Mouse (Mus musculus) E14TG2a.4 (cell line): ENCODE data around the gene Fcgr1.
"Not testable (repeated sequence)": the region's sequence is repeated elsewhere in the genome, so short reads cannot be mapped to it uniquely, and the experiment has no call there.

ENCODE experiments used
- H3K27me3 ChIP-seq: 2 replicates; pipeline ENCODE4 v1.6.1; 2014; ENCODE audit warnings: low read length, control low read depth; ENCODE audit not compliant: insufficient read depth
- H3K36me3 ChIP-seq: 2 replicates; pipeline ENCODE4 v1.6.1; 2014; ENCODE audit warnings: low read length, control low read depth; ENCODE audit not compliant: insufficient read depth
- H3K4me1 ChIP-seq: replicated peaks from 2 replicates; pipeline ENCODE4 v1.6.1; 2014; ENCODE audit warnings: low read depth, low read length, control low read depth
- H3K4me3 ChIP-seq: replicated peaks from 2 replicates; pipeline ENCODE4 v1.5.1; 2014; ENCODE audit warnings: mild to moderate bottlenecking, low read length
- H3K9me3 ChIP-seq: 2 replicates; pipeline ENCODE4 v1.6.1; 2014; ENCODE audit warnings: low read length, control low read depth
- CTCF ChIP-seq: conservative IDR thresholded peaks from 2 replicates; pipeline ENCODE4 v1.5.1; 2014; ENCODE audit warnings: low read length
- NANOG ChIP-seq: IDR thresholded peaks from 2 replicates; pipeline ENCODE4 v1.6.1; 2014; ENCODE audit warnings: borderline replicate concordance, low read length, mixed read lengths
- POU5F1 ChIP-seq: IDR thresholded peaks from 2 replicates; pipeline ENCODE4 v1.6.1; 2014; ENCODE audit warnings: low read length, borderline replicate concordance

Fcgr1 gene

DNA sequence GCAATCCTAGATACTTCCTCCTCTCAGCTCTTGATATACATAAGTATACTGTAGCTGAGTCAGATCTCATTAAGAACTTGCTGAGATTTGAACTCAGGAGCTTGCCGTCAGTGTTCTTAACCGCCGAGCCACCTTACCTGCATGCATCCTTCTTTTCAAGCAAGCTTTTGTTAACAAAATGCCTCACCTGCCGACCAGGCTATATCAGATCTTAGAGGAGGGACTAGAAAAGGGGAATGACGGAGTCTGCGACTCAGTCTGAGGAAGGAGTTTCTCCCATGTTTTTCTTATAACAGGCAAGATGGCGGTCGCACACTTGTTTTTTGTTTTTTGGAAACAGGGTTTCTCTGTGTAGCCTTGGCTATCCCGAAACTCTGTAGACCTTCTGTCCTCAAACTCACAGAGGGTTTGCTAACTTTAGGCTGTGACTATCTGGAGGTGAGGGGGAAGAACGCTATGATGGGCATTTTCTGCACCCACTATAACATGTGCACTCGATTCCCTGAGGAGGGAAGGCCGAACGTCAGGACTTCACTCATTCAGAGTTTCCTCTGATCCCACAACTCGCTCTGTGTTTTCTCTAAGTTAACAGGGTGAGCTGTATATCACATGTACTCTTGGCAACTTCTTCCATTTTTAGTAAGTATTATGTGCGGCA is 35.1 kb upstream of the Fcgr1 start:
- Histone ChIP-seq H3K36me3 (no peaks in the 10 kb centered on the region), H3K4me1 (peaks cover 57% of the 10 kb centered on the region), H3K4me3 (peak overlapping the region; percentile 57), H3K27me3 (peaks cover 10% of the 10 kb centered on the region), H3K9me3 (peaks cover 14% of the 10 kb centered on the region; the same call in 1 of the 2 replicates)
- TF ChIP-seq NANOG (no peak), CTCF (peak; percentile 5; the same call in 1 of the 2 replicates)

DNA sequence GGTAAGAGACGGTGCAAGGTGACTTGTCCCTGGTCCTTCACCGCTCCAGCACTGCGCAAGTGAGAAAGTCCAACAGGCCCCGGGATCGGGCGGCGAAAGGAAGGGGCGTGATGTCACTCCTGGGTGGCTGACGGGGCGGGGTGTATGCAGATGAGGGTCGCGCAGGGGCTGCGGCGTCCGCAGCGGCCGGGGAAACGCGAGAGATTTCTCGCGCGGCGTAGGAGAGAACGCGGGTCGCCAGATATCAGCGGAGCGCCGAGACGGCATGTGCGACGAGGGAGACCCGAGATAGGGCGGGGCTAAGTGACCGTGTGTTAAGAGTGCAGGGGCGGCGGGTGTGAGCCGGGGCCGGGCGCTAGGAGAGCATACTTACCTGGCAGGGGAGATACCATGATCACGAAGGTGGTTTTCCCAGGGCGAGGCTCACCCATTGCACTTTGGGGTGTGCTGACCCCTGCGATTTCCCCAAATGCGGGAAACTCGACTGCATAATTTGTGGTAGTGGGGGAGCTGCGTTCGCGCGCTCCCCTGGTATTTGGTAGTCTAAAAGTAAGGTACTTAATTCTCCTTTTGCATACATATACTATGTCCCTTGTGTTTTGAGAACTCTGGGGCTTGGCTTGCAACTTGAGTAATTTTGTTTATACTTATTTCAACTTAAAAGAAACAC is 34.4 kb upstream of the Fcgr1 start:
- H3K36me3 ChIP-seq, H3K27me3 ChIP-seq: not testable (repeated sequence)
- Histone ChIP-seq H3K4me1 (peaks cover 50% of the 10 kb centered on the region), H3K4me3 (peak overlapping the region; percentile 75), H3K9me3 (peaks cover 14% of the 10 kb centered on the region; the same call in 1 of the 2 replicates)
- TF ChIP-seq POU5F1 = peak; percentile 79; the same call in 1 of the 2 replicates

DNA sequence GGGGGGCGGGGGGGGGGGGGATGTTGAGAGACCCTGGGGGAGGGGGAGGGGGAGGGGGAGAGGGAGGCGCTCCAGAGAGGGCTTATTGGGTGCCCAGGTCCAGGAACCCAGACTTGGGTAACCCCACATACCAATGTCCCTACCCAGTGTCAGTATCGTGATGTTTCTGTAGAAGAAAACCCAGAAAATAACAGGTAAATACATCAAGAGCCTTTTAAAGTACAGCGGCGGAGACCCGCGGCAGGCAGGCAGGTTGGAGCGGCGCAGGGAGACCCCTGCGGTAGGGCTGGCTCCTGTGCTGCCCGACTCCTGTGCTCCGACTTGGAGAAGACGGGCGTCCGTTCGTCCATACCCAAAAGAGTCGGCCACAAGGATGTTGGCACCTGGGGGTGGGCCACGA is 33.9 kb upstream of the Fcgr1 start:
- H3K4me3 ChIP-seq = peak overlapping the region; percentile 75
- peaks cover 46% of the 10 kb centered on the region for H3K4me1 ChIP-seq
- TF ChIP-seq CTCF (no peak), NANOG (no peak), POU5F1 (no peak)
- peaks cover 14% of the 10 kb centered on the region; the same call in 1 of the 2 replicates for H3K9me3 ChIP-seq
- H3K27me3 ChIP-seq = no peaks in the 10 kb centered on the region
- H3K36me3 ChIP-seq = no peaks in the 10 kb centered on the region

DNA sequence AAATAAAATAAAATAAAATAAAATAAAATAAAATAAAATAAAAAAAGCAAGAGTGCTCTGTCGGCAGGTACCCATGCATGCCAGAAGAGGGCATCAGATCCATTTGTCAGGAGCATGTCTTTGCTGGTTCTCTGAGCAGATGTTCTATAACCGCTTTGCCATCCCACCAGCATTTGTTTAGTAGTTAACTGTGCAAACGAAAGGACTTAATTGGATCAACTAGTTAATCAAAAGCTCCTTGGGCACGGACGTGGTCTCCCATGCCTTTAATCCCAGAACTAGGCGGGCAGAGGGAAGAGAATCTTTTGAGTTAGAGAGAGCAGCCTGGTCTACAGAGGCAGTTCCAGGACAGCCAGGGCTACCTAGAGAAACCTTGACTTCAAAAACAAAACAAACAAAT is 33.4 kb upstream of the Fcgr1 start:
- TF ChIP-seq NANOG = no peak
- TF ChIP-seq POU5F1 = no peak
- peak; percentile 90 for TF ChIP-seq CTCF
- peak overlapping the region; percentile 75 for H3K4me3 ChIP-seq
- H3K9me3 ChIP-seq = peaks cover 14% of the 10 kb centered on the region; the same call in 1 of the 2 replicates
- no peaks in the 10 kb centered on the region for H3K36me3 ChIP-seq
- peaks cover 46% of the 10 kb centered on the region for H3K4me1 ChIP-seq
- no peaks in the 10 kb centered on the region for H3K27me3 ChIP-seq

DNA sequence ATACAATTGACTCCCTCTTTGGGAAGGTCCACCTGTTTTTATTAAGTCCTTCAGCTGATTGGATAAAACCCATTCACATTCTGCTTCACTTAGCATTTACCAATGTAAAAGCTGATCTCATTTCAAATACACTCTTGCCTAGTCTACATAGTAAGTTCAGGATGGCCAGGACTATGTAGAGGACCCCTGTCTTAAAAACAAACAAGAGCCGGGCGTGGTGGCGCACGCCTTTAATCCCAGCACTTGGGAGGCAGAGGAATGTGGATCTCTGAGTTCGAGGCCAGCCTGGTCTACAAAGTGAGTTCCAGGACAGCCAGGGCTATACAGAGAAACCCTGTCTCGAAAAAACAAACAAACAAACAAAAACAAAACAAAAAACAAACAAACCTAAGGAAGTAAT is 30.0 kb upstream of the Fcgr1 start:
- not testable (repeated sequence) for H3K36me3 ChIP-seq, H3K4me3 ChIP-seq, H3K27me3 ChIP-seq
- Histone ChIP-seq H3K4me1 (peaks cover 22% of the 10 kb centered on the region), H3K9me3 (peaks cover 23% of the 10 kb centered on the region)

DNA sequence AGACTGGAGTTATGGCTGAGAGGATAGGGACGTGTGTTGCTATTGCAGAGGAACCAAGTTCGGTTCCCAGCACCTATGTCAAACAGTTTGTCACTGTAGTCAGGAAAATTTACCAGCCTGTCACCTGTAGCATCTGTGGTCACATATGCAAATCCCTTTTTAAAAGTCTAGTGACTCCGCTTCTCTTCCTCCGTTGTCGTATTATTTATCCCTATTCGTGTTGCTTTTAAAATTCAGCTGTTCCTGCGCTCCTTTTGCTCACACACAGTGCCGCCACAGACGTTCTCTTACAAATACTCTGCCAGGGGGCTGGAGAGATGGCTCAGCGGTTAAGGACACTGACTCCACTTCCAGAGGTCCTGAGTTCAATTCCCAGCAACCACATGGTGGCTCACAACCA is 28.8 kb upstream of the Fcgr1 start:
- Histone ChIP-seq H3K27me3 (no peaks in the 10 kb centered on the region), H3K4me3 (no peak overlapping the region), H3K36me3 (no peaks in the 10 kb centered on the region), H3K4me1 (peaks cover 20% of the 10 kb centered on the region), H3K9me3 (peaks cover 35% of the 10 kb centered on the region)
- TF ChIP-seq NANOG (no peak), CTCF (no peak), POU5F1 (no peak)

DNA sequence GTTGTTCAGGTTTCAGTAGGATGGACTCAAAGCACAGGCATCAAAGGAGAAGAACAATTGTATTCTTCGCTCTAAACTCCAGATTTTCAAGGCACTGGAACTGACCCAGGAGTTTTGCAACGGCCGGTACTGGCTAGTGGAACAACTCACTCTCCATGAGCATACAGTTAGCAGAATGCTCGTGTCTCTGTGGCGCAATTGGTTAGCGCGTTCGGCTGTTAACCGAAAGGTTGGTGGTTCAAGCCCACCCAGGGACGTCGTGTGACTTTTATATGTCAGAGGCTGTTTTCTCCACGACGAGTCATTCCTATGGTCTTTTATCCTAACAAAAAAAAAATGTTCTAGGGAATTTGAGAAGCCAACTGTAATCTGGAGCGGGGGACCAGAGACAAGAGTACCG is 28.1 kb upstream of the Fcgr1 start:
- TF ChIP-seq NANOG (no peak), POU5F1 (no peak), CTCF (no peak)
- Histone ChIP-seq H3K4me3 (no peak overlapping the region), H3K9me3 (peaks cover 42% of the 10 kb centered on the region), H3K4me1 (peaks cover 16% of the 10 kb centered on the region), H3K27me3 (no peaks in the 10 kb centered on the region), H3K36me3 (no peaks in the 10 kb centered on the region)

DNA sequence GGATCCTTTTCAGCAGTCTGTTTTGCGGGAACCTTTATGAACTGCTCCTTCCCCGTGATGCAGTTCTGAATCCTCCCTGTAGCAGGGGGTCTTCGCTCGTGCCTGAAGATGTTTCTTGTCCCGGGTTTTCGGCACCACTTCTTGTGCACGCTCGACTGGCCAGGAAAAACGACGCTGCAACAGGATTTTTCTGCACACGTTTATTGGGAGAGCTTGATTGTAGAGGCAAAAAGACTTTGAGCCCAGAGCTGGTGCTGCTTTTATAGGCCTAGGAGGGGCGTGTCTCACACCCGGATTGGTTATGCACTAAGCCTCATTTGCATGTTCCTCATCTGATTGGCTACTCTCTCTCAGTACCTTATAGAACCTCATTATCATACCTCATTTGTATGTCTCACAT is 26.2 kb upstream of the Fcgr1 start:
- Histone ChIP-seq H3K4me1 (peaks cover 10% of the 10 kb centered on the region), H3K9me3 (peaks cover 59% of the 10 kb centered on the region)
- not testable (repeated sequence) for H3K27me3 ChIP-seq, H3K4me3 ChIP-seq, H3K36me3 ChIP-seq
